Mouse (Mus musculus) bone marrow, adult 2 months (tissue): ENCODE measurements around the gene Lrrc4c.

Source experiments
- CTCF ChIP-seq: fragments of 200-500 bp; IDR thresholded peaks from 2 replicates; pipeline ENCODE4 v1.5.1; 2011; ENCODE audit warnings: low read length, control low read depth; ENCODE audit not compliant: control insufficient read depth, insufficient read depth
- POLR2A ChIP-seq: fragments of 200-500 bp; IDR thresholded peaks from 2 replicates; pipeline ENCODE4 v1.6.1; 2011; ENCODE audit warnings: low read depth, mild to moderate bottlenecking, control low read depth, low read length, borderline replicate concordance; ENCODE audit not compliant: control insufficient read depth

DNA sequence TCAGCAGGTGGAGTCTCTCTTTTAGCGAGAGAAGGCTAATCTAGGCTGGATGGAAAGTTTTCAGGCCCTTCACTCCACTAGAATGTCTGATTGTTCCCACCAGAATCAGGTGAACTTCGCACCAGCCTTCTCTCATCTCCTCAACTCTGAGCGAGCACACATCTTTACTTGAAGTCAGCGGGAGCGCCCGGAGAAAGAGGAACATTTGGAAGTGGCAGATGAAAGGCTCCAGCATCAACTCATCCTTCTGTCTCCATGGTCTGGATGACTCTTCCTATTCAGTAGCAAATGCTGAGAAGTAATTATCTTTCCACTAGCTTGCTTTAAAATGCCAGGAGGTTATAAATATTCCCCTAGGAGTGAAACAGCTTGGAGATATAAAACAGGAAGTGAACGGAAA, 396.6 kb downstream of the Lrrc4c start:
- TF ChIP-seq POLR2A (no peak), CTCF (no peak)
